Mouse (Mus musculus) heart, postnatal 0 days (tissue): ENCODE measurements around the gene Hdac4.

Experiments used
- CTCF ChIP-seq: IDR thresholded peaks from 2 replicates; pipeline ENCODE4 v1.5.1; 2016; ENCODE audit warnings: antibody characterized with exemption, control low read depth, low read depth
- EP300 ChIP-seq: IDR thresholded peaks from 2 replicates; pipeline ENCODE4 v1.6.1; 2016; ENCODE audit warnings: antibody characterized with exemption, low read depth

DNA sequence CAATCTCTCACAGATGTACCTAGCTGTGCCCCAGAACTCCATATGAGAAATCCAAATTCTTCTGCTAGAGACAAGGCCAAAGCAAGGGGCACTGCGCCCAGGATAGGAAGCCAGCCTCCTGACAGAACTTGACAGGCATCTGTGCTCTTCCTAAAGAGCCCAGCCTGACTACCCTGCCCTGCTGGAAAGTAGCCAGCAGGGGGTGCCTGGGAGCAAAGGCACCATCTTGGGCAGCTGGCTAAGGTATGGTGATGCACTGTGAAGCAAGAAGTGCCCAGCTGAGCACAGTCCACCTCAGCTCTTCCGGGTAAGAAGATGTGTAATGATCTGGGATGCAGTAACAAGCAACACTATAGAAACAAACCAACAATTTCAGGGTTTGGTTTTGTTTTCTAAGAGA lies 298.4 kb downstream of the Hdac4 start:
- TF ChIP-seq CTCF (peak; percentile 22), EP300 (no peak)
